Mouse (Mus musculus): ENCODE data around the gene Tmem54. TPM values are rescaled to one million over a fixed set of nuclear protein-coding genes. Genes with fewer than 3 reads are reported as not detected.

Gene Tmem54
- polyA plus RNA-seq, 1 experiment from 2014 or later: 8.5 TPM

DNA sequence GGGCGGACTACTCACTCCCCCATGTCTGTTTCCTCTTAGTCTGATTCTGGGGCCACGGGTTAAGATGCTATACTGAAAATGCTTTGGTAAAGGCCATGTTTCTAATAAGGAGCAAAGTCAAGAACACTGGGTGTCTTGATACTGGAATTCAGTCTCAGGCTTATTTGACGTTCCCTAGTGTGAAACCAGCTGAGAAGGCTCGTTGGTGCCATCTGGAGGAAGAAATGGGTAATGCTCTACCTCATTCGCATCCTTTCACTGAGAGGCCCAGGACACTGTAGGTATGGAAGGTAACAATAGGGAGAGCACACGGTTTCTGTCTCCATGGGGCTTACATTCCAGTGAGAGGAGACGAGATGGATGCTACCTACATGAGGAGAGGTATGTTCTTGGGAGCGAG, 19.3 kb upstream of the Tmem54 start:
- H3K4me3 ChIP-seq (ENCODE audit: low read length): no peak overlapping the region
- H3K27me3 ChIP-seq (ENCODE audit: control insufficient read depth, insufficient read depth, low read length): no peaks in the 10 kb centered on the region
- WGBS: 23% methylated on average over 8 of the region's 8 CpGs
- peaks cover 6% of the 10 kb centered on the region; the same call in 1 of the 2 replicates for H3K36me3 ChIP-seq (ENCODE audit: control insufficient read depth, insufficient read depth, low read length)
- H3K9me3 ChIP-seq (ENCODE audit: control insufficient read depth, low read length): no peaks in the 10 kb centered on the region
- H3K27ac ChIP-seq (ENCODE audit: low read depth, low read length): no peak overlapping the region
- ATAC-seq (ENCODE audit: low FRiP score, low TSS enrichment): no peak
- no peak overlapping the region for H3K4me2 ChIP-seq (replicated peaks; ENCODE audit: low read depth, low read length)
- no peaks in the 10 kb centered on the region for H3K4me1 ChIP-seq (ENCODE audit: control insufficient read depth, insufficient read depth, low read length)
- no peak overlapping the region for H3K9ac ChIP-seq (ENCODE audit: low read depth, low read length)

DNA sequence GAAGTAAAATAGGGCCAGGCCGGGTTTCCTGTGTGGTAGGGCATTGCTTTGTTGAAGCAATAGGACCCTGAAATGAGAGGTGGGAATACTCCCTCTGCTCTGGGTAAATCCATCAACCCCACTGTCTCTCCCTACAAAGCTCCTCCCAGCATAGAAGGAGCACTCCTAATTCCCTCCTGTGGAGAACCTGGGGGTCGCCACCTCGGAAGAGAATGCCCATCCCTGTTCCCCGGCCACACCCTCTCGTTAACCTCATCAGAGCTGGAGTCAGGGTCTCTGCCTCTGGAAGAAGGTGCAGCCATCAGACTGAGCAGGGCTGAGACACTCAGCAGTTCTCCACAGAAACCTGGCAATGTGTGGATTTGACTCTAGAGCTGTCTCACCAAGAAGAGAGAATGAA, 17.5 kb upstream of the Tmem54 start:
- Histone ChIP-seq H3K4me3 (ENCODE audit: low read length) (no peak overlapping the region), H3K4me1 (ENCODE audit: control insufficient read depth, insufficient read depth, low read length) (no peaks in the 10 kb centered on the region), H3K27me3 (ENCODE audit: control insufficient read depth, insufficient read depth, low read length) (no peaks in the 10 kb centered on the region), H3K27ac (ENCODE audit: low read depth, low read length) (no peak overlapping the region), H3K4me2 (replicated peaks; ENCODE audit: low read depth, low read length) (no peak overlapping the region), H3K36me3 (ENCODE audit: control insufficient read depth, insufficient read depth, low read length) (peaks cover 6% of the 10 kb centered on the region; the same call in 1 of the 2 replicates), H3K9me3 (ENCODE audit: control insufficient read depth, low read length) (no peaks in the 10 kb centered on the region), H3K9ac (ENCODE audit: low read depth, low read length) (no peak overlapping the region)
- no peak for ATAC-seq (ENCODE audit: low FRiP score, low TSS enrichment)
- 37% methylated on average over 5 of the region's 5 CpGs for WGBS

GRCm38 (mm10) chr4:129095276-129095675, 10.1 kb upstream of the Tmem54 start:
- Histone ChIP-seq H3K9me3 (ENCODE audit: control insufficient read depth, low read length) (no peaks in the 10 kb centered on the region), H3K9ac (ENCODE audit: low read depth, low read length) (no peak overlapping the region), H3K36me3 (ENCODE audit: control insufficient read depth, insufficient read depth, low read length) (no peaks in the 10 kb centered on the region), H3K4me2 (replicated peaks; ENCODE audit: low read depth, low read length) (no peak overlapping the region), H3K4me3 (ENCODE audit: low read length) (no peak overlapping the region), H3K4me1 (ENCODE audit: control insufficient read depth, insufficient read depth, low read length) (no peaks in the 10 kb centered on the region), H3K27me3 (ENCODE audit: control insufficient read depth, insufficient read depth, low read length) (no peaks in the 10 kb centered on the region), H3K27ac (ENCODE audit: low read depth, low read length) (no peak overlapping the region)
- WGBS: 30% methylated on average over 15 of the region's 15 CpGs
- ATAC-seq (ENCODE audit: low FRiP score, low TSS enrichment): no peak

- ATAC-seq (ENCODE audit: low FRiP score, low TSS enrichment): no peak
- H3K9me3 ChIP-seq (ENCODE audit: control insufficient read depth, low read length): no peaks in the 10 kb centered on the region
- H3K4me3 ChIP-seq (ENCODE audit: low read length): no peak overlapping the region
- H3K9ac ChIP-seq (ENCODE audit: low read depth, low read length): no peak overlapping the region
- no peaks in the 10 kb centered on the region for H3K27me3 ChIP-seq (ENCODE audit: control insufficient read depth, insufficient read depth, low read length)
- no peak overlapping the region for H3K4me2 ChIP-seq (replicated peaks; ENCODE audit: low read depth, low read length)
- WGBS: 82% methylated on average over 7 of the region's 7 CpGs
- no peaks in the 10 kb centered on the region for H3K4me1 ChIP-seq (ENCODE audit: control insufficient read depth, insufficient read depth, low read length)
- H3K27ac ChIP-seq (ENCODE audit: low read depth, low read length): no peak overlapping the region
- H3K36me3 ChIP-seq (ENCODE audit: control insufficient read depth, insufficient read depth, low read length): no peaks in the 10 kb centered on the region
Measured at GRCm38 (mm10) chr4:129097006-129097405, 8.3 kb upstream of the Tmem54 start.

DNA sequence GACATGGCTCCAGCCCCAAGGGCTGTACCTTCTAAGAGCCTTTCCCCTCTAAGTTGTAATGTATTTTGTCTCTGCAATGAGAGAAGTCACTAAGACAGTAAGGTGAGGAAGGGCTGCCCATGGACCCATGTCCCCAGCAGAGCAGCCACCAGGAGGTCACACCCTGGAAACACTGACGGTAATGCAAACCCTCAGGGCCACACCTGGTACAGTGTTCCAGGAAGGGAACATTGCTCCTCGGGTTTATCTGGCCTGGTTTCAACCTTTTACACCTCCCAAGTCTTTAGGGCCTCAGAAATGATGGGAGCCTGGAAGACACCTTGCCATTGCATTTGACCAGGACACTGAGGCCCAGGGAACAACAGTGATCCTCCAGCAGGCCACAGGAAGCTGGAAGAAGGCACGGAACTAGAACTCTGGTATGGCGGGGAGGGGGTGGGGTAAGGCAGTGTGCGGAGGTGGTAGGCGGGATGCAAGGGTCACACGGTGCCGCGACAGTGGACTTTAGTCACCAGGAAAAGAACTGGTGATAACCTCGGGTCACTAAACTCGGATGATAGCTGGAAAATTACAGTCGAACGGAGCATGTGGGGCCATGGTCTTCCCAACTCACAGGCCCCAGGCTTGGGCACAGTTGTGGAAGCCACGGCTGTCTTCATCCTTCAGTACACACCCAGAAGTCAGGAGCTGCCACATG, 3.1 kb upstream of the Tmem54 start:
- 84% methylated on average over 14 of the region's 14 CpGs for WGBS
- ATAC-seq (ENCODE audit: low FRiP score, low TSS enrichment): no peak
- no peak overlapping the region for H3K4me3 ChIP-seq (ENCODE audit: low read length)

DNA sequence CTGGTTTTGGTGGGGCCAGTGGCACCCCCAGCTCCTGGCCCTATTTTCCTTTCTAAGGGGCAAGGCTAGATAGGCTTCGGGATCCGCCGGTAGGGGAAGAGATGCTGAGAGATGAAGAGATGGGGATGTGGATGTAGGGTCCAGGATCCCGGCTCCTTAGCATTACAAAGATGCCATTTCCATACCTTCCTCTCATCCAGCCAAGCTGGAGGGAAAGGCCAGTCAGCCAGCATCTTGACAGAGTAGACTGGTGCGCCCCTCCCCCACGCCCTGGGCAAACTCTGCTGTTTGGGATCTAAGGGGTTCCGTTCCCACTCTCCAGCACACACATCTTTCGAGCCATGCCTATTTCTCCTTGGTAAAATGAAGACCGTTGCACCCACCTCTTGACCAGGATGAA, 725 bp downstream of the Tmem54 start:
- H3K27ac ChIP-seq (ENCODE audit: low read depth, low read length): no peak overlapping the region
- WGBS: 25% methylated on average over 9 of the region's 9 CpGs
- no peaks in the 10 kb centered on the region for H3K9me3 ChIP-seq (ENCODE audit: control insufficient read depth, low read length)
- H3K36me3 ChIP-seq (ENCODE audit: control insufficient read depth, insufficient read depth, low read length): no peaks in the 10 kb centered on the region
- H3K9ac ChIP-seq (ENCODE audit: low read depth, low read length): no peak overlapping the region
- H3K4me3 ChIP-seq (ENCODE audit: low read length): peak overlapping the region; percentile 32; the same call in 1 of the 2 replicates
- no peak for ATAC-seq (ENCODE audit: low FRiP score, low TSS enrichment)
- H3K4me1 ChIP-seq (ENCODE audit: control insufficient read depth, insufficient read depth, low read length): peaks cover 19% of the 10 kb centered on the region
- H3K4me2 ChIP-seq (replicated peaks; ENCODE audit: low read depth, low read length): peak overlapping the region; percentile 57; the same call in 1 of the 2 replicates
- H3K27me3 ChIP-seq (ENCODE audit: control insufficient read depth, insufficient read depth, low read length): peaks cover 26% of the 10 kb centered on the region

More for the DNA sequence above, 3.1 kb upstream of the Tmem54 start:
- H3K36me3 ChIP-seq (ENCODE audit: control insufficient read depth, insufficient read depth, low read length): no peaks in the 10 kb centered on the region
- no peak overlapping the region for H3K27ac ChIP-seq (ENCODE audit: low read depth, low read length)
- H3K4me1 ChIP-seq (ENCODE audit: control insufficient read depth, insufficient read depth, low read length): peaks cover 6% of the 10 kb centered on the region; the same call in 1 of the 2 replicates
- H3K27me3 ChIP-seq (ENCODE audit: control insufficient read depth, insufficient read depth, low read length): peaks cover 25% of the 10 kb centered on the region
- H3K4me2 ChIP-seq (replicated peaks; ENCODE audit: low read depth, low read length): no peak overlapping the region
- no peak overlapping the region for H3K9ac ChIP-seq (ENCODE audit: low read depth, low read length)
- H3K9me3 ChIP-seq (ENCODE audit: control insufficient read depth, low read length): no peaks in the 10 kb centered on the region

DNA sequence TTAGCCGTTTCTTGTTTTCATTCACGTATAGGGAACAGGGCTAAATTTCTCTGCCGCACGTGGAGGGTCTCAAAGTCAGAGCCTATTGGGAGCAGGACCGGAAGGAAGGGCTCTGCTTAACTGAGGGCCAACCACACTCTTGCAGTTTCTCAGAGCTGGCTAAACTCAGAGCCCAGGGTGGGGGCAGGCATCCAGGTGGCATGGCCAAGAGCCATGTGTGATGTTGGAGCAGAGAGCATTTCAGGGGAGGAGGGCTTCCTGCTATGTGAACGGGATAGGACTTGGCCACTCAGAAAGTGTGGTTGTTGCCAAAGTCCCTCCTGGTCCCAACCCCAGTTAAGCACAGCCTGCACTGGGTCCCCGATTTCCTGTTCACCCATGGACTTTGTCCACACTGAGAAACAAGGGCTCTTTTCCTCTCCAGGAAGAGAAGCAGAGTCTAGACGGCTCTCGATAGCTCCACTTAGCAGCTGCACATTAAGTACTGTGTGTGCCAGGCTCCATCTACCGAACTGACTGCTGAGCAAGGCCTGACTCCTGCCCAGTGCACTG, 2.1 kb downstream of the Tmem54 start:
- H3K27me3 ChIP-seq (ENCODE audit: control insufficient read depth, insufficient read depth, low read length): peaks cover 26% of the 10 kb centered on the region
- no peak overlapping the region for H3K9ac ChIP-seq (ENCODE audit: low read depth, low read length)
- H3K4me3 ChIP-seq (ENCODE audit: low read length): no peak overlapping the region
- no peaks in the 10 kb centered on the region for H3K36me3 ChIP-seq (ENCODE audit: control insufficient read depth, insufficient read depth, low read length)
- H3K4me2 ChIP-seq (replicated peaks; ENCODE audit: low read depth, low read length): no peak overlapping the region
- H3K4me1 ChIP-seq (ENCODE audit: control insufficient read depth, insufficient read depth, low read length): peaks cover 28% of the 10 kb centered on the region
- WGBS: 72% methylated on average over 10 of the region's 10 CpGs
- no peak for ATAC-seq (ENCODE audit: low FRiP score, low TSS enrichment)
- no peak overlapping the region for H3K27ac ChIP-seq (ENCODE audit: low read depth, low read length)
- no peaks in the 10 kb centered on the region for H3K9me3 ChIP-seq (ENCODE audit: control insufficient read depth, low read length)

DNA sequence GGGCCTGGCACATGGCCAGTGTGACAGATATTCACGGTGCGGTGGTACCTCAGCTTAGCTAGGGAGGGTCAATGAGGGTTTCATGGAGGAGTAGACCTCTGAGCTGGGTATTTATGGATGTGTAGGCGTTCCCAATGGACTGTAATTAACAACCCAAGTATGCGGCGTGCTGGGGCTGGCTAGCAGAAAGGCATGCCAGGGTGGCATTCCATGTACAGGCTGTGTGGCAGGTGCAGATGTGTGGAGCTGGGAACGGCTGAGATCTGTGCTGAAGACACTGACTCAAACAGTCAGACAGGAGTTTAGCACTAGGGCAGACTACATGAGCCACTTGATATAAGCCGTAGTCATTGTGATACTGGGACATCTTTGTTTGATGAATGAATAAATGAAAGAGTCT, 3.3 kb downstream of the Tmem54 start:
- ATAC-seq (ENCODE audit: low FRiP score, low TSS enrichment): no peak
- 51% methylated on average over 7 of the region's 7 CpGs for WGBS
- Histone ChIP-seq H3K4me3 (ENCODE audit: low read length) (no peak overlapping the region), H3K27me3 (ENCODE audit: control insufficient read depth, insufficient read depth, low read length) (peaks cover 26% of the 10 kb centered on the region), H3K4me1 (ENCODE audit: control insufficient read depth, insufficient read depth, low read length) (peaks cover 36% of the 10 kb centered on the region), H3K36me3 (ENCODE audit: control insufficient read depth, insufficient read depth, low read length) (no peaks in the 10 kb centered on the region), H3K4me2 (replicated peaks; ENCODE audit: low read depth, low read length) (no peak overlapping the region), H3K9ac (ENCODE audit: low read depth, low read length) (no peak overlapping the region), H3K27ac (ENCODE audit: low read depth, low read length) (no peak overlapping the region), H3K9me3 (ENCODE audit: control insufficient read depth, low read length) (no peaks in the 10 kb centered on the region)

DNA sequence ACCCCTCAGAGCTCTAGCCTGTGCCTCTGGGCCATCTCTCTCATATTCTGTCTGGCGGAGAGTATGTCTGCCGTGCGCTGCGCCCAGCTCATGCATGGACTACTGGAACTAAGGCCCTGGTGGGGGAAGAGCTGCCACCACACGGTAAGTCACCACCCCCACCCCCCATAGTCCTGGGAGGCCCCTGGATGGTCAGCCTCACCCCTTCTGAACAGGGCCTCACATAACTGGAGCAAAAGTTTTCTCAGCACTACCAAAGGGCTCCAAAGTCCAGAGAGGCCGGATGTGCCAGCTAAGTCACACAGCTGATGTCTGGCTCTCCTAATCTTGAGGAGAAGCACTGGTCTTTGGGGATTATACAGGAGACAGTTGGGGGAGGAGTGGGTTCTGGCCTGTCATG, 5.5 kb downstream of the Tmem54 start:
- Histone ChIP-seq H3K9me3 (ENCODE audit: control insufficient read depth, low read length) (no peaks in the 10 kb centered on the region), H3K9ac (ENCODE audit: low read depth, low read length) (no peak overlapping the region), H3K36me3 (ENCODE audit: control insufficient read depth, insufficient read depth, low read length) (no peaks in the 10 kb centered on the region), H3K4me3 (ENCODE audit: low read length) (no peak overlapping the region), H3K4me1 (ENCODE audit: control insufficient read depth, insufficient read depth, low read length) (peaks cover 34% of the 10 kb centered on the region; the same call in 1 of the 2 replicates), H3K27ac (ENCODE audit: low read depth, low read length) (no peak overlapping the region), H3K27me3 (ENCODE audit: control insufficient read depth, insufficient read depth, low read length) (peaks cover 10% of the 10 kb centered on the region; the same call in 1 of the 2 replicates), H3K4me2 (replicated peaks; ENCODE audit: low read depth, low read length) (no peak overlapping the region)
- WGBS: 82% methylated on average over 6 of the region's 6 CpGs
- ATAC-seq (ENCODE audit: low FRiP score, low TSS enrichment): no peak
